Mouse (Mus musculus) layer of hippocampus, adult 18-20 months (tissue): ENCODE measurements at regions not wholly inside any gene's neighbourhood (a gene's known extent, or its start where the extent isn't known, plus 50 kb on each side); places are given as distances from the start of the nearest gene placed in this dataset.

Experiments used
- DNase-seq, 2 experiments: peaks; one replicate each; pipeline ENCODE4 v3.0.0; 2022; ENCODE audit warnings: low spot score in 2 of 2

GRCm38 (mm10) chr7:133521936-133522335 lies 80.0 kb downstream of the Tex36 start:
- DNase-seq: no peak

- no peak for DNase-seq
These were observed 83.0 kb downstream of the Tex36 start for GRCm38 (mm10) chr7:133518926-133519325.

- no peak for DNase-seq
These were observed 84.4 kb downstream of the Tex36 start for GRCm38 (mm10) chr7:133517576-133517975.

GRCm38 (mm10) chr7:133510926-133511325 lies 91.0 kb downstream of the Tex36 start:
- DNase-seq: no peak

DNA sequence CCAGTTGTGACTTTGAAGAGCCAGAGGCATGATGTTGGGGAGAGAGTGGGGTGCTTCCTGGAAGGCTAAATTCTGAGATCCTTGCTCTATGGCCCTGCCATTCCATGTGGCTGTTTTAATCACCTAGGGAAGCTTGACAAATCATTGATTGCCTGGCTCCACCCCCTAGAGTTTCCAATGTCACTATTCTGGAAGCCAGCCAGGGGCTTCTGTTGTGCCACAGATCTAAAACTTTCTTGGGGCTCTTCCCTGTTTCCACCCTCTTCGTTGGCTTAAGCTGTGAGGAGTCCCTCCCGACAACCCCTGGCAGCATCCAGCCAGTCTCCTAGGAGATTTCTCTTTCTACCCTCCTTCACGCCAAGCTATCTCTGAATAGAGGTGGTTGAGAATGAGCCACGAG lies 92.5 kb downstream of the Tex36 start:
- DNase-seq: no peak

DNA sequence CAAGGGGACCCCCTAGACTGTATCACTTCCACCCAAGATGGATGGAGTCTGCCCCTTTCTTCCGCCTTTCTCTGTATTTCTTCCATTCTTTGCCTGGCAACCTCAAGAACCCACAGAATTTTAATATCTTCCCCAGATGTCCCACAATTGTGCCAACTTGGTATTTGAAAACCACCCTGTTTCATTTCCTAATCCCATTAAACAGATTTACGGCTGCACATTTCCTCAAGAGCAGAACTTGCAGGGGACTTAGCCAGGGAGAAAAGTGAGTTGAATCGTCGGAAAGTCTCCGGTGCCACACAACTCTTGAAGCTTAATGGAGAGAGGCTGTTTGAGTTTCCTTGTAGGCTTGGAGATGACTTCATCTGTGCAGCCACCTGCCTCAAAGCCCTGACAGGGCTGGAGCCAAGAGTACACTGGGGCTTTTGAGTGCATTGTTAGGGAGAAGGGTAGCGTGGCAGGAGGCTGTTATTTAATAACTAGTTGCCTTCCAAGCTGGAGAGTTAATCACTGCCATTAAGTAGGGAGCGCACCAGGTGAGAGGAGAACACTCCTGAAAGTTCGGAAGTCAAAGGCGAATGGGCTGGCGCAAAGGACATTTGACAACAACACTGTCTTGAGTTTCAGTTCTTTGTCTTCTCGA lies 93.5 kb downstream of the Tex36 start:
- no peak for DNase-seq

GRCm38 (mm10) chr7:133505628-133506027 lies 96.3 kb downstream of the Tex36 start:
- DNase-seq: no peak

GRCm38 (mm10) chr7:133503946-133504345 lies 98.0 kb downstream of the Tex36 start:
- DNase-seq: no peak

- no peak for DNase-seq
These were observed 99.2 kb downstream of the Tex36 start for GRCm38 (mm10) chr7:133502731-133503130.

DNA sequence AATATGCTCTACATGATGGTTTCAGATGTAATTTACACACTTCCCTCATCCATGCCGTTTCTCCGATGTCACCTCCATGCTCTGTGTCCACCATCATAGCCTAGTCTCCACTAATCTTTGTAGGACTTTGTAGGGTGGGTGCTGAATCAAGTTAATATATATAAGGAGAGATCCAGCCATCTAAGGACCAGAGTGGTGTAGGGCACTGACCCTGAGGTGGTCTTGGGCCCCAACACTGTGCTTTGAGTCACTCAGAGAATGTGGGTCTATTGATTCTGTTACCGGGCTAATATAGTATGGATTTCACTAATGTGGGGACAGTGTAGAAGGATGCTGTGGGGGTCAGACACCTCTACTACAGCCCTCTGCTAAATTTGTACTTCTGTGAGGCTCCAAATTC lies 104.4 kb downstream of the Tex36 start:
- no peak for DNase-seq

DNA sequence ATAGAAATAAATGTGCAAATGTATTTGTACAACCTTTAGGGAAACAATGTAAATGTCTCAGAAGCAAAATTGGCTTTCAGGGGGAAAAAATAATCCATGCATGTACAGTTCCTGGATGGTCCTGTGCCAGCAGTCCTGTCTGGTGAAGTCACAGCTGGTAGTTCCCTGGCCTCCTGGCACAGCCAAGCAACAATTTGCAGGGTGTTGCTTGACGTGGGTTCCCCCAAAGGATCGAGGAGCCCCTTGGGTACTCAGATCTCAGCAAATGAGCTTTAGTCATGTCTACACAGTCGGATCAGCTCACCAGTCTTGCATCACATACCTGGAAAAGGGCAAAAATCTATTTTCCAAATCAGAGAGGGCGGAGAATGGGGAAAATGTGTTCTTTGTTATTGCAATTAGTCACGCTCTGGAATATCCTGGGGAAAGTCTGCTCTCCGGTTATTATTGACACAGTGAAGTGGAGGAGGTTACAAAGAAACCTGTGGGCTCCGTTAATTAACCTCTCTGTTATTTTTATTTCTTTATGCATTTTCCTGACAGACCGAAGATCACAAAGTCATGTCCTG lies 106.9 kb downstream of the Tex36 start:
- DNase-seq: no peak

DNA sequence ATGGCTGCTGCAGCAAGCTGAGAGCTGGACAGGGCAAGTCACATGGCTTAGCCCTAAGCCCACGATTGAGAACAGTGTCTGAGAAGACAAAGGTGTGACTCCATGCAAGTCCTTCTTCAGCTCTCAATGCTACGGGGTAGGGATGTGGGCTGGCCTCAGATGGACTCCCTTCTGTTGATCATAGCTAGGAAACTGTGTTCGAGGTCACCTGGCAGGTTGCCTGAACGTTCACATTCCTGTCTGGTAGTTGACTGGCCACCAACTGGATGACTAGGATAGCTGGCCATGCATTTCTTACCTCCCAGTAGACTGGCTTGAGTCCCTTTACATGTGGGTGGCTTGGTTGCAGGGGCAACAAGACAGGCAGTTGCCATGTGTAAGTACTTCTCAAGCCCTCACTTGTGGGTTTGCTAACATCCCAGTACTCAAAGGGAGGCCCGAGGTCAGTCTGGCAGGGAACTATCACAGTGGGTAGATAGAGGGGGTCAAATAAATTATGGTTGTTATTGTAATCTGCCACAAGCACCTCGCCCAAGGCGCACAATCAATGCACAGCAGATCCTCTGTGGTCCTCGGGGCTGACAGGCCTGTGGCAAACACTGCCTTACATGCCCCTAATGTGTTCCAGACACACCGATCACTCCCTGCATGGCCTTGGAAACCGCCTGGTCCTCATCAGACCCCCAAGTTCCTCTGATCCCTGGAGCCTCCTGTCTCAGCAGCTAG lies 107.5 kb downstream of the Tex36 start:
- no peak for DNase-seq

- no peak for DNase-seq
These were observed 109.3 kb downstream of the Tex36 start for GRCm38 (mm10) chr7:133492626-133493025.

- no peak for DNase-seq
These were observed 113.9 kb downstream of the Tex36 start for GRCm38 (mm10) chr7:133487887-133488630.

DNA sequence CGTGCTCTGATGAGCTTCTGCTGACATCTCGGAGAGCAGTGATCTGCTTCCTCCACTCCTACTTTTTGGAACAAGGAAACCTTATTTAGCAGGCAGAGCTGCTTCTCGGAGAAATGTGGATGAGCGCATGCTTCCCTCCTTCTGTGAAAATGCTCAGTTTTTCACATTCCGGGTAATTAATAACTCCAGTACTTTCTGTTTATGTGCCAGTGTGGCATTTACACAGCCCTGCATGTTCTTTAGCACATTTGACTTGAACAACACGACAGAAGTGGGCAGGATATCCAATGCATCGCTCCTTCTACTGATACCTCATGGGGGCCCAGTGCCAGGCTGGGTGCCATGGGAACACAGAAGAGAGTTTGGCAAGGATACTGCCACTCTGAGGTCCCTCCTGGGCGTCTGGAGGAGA lies 117.5 kb downstream of the Tex36 start:
- DNase-seq: peak; percentile 61 to 75

DNA sequence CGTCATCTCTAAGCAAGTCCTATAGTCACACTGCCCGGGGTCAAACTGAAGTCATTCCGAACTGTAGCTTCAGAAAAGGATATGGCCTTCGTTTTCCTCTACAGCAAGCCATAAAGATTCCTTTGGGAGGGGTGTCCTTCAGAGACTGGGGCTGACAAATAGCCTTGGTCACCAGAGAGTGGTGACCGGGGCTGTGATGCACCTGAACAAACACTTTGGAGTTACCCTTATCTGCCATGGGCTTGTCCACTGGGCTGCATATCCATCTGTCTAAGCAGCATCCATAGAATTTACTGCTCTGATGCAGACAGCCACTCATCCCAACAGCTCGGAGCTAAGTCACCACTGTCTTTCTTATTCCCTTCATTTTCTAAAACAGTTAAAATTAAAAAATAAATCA lies 120.4 kb downstream of the Tex36 start:
- no peak for DNase-seq

GRCm38 (mm10) chr7:133479679-133480078 lies 122.3 kb downstream of the Tex36 start:
- DNase-seq: peak; percentile 56 to 69

DNA sequence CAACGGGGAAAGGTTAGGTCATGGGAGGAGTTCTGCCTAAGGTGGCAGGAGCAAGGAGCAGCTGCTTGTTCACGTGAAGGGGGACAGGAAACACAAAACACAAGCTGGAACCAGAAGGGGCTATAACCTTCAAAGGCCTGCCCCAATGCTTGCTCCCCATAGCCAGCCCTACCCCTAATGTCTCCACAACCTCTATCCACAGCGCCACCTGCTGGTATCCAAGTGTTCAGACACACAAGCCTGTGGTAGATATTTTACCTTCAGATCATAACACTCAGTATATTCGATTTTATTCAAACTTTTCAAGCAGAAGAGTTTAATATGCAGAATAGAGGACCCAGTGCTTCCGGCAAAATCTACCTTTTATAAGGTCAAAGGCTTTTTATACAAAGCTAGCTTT lies 124.0 kb downstream of the Tex36 start:
- no peak for DNase-seq

DNA sequence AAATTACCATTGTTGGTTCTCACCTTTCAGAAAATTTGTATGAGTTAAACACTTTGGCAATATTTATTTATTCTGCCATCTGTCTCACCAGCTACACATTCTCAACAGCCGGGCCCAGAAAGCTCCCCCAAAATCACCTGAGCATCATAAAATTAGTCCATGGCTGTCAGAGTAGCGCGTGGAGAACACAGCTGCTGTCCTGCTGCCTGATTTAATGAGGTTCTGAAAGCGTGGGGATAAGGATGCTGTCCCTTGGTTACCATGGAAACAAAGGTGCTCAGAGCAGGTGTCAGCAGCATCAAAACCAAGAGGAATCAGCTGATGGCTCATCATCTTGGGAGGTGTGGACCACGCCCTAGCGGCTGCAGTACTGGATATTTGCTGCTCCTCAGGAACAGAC lies 124.7 kb downstream of the Tex36 start:
- DNase-seq: peak in 1 of 2 experiments; percentile 27

- no peak for DNase-seq
These were observed 130.3 kb downstream of the Tex36 start for GRCm38 (mm10) chr7:133471706-133472105.

DNA sequence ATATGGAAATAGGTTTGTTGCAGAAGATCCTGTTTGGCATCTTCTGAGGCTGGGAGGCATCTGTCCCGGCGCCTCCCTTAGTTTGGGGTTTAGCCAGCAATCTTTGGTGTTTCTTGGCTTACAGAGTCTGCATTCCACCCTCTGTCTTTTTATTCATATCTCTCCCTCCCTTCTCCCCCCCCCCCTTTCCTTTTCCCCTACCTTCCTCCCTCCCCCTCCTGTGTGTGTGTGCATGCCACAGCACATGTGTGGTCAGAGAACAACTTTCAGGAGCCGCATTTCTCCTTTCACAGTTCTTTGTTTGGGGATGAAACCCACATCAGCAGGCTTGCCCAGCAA lies 131.4 kb downstream of the Tex36 start:
- no peak for DNase-seq

DNA sequence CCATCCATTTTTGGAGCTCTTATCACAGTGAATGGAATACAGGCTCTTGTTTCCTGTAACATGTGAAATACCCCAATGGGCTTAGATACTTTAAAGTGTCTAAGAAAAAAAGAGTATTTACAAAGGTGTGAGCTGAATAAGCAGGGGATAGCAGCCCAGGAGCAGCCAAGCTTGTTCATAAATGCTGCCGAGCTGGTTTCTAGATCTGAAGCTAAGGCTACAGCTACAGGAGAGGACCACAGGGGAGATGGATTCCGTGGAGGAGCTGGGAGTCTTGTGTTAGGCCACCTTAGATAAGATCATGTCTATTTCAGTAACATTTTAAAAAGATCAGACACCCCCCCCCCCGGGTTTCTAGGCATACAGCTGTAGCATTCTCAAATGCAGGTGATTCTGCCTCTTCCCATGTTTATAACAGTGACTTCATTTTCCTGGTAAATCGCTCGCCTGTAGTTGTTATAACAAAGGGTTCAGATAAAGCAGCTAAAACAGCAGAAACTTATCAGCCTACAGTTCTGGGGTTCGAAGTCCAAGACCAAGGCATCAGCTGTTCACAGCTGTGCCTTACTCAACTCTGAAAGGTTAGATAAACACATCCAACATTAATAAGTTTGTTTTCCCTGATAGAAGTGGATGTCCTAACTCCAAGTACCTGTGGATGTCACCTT lies 131.9 kb downstream of the Tex36 start:
- DNase-seq: no peak
